Mouse (Mus musculus): ENCODE measurements around the gene Bahcc1.

- TF ChIP-seq CTCF (IDR thresholded peaks at IDR 0.05; ENCODE audit: insufficient read depth, low read depth, low read length), result no peak
- no peak for TF ChIP-seq POLR2A (IDR thresholded peaks at IDR 0.05; ENCODE audit: insufficient read depth, low read depth, low read length)
These were observed 841 bp downstream of the Bahcc1 start for GRCm38 (mm10) chr11:120233441-120234135.
